Mouse (Mus musculus): Measurements from ENCODE around the gene Senp5. TPM values are rescaled to one million over a fixed set of nuclear protein-coding genes. Genes with fewer than 3 reads are reported as not detected.

The Senp5 gene
- 6.2 and 6.3 TPM in 2 replicates for polyA plus RNA-seq (2015; fragmentation: Nextera tagmentation; extraction: Ambion mirVana)

GRCm38 (mm10) chr16:32002509-32003477 lies at the start of gene Senp5:
TSS of gene Senp5 (minus strand) at chr16:32003287.

GRCm38 (mm10) chr16:31948345-31948774 lies 54.7 kb downstream of the Senp5 start, which contains the start of the genes 0610012G03Rik and Ncbp2:
TSS of gene 0610012G03Rik (minus strand) at chr16:31948494.
TSS of gene Ncbp2 (plus strand) at chr16:31948513.

GRCm38 (mm10) chr16:31933751-31934549 lies 69.1 kb downstream of the Senp5 start, which contains the start of gene Pigz:
TSS of gene Pigz (plus strand) at chr16:31933851.

Small RNA genes within 50 kb of the gene (microRNA-seq; reads per million reads assigned to microRNA genes)
- gene Gm26269, result 0 reads per million in 2 experiments

Other genes starting within 250 kb of the Senp5 start
- 0.17 and 0.29 TPM in 2 replicates for gene Meltf, start 124.5 kb downstream of the Senp5 start, polyA plus RNA-seq (2015; fragmentation: Nextera tagmentation; extraction: Ambion mirVana)
- gene Pigz, start 69.4 kb downstream of the Senp5 start, polyA plus RNA-seq (2015; fragmentation: Nextera tagmentation; extraction: Ambion mirVana), result 2.5 and 2.6 TPM in 2 replicates
- 110 and 119 TPM in 2 replicates for gene 0610012G03Rik, start 54.8 kb downstream of the Senp5 start, polyA plus RNA-seq (2015; fragmentation: Nextera tagmentation; extraction: Ambion mirVana)
- gene Ncbp2, start 54.8 kb downstream of the Senp5 start, polyA plus RNA-seq (2015; fragmentation: Nextera tagmentation; extraction: Ambion mirVana), result 34.7 and 43.7 TPM in 2 replicates
- gene Pak2, start 76.1 kb upstream of the Senp5 start, polyA plus RNA-seq (2015; fragmentation: Nextera tagmentation; extraction: Ambion mirVana), result 15.9 and 16.9 TPM in 2 replicates
- 37.9 and 38.3 TPM in 2 replicates for gene Pigx, start 96.5 kb upstream of the Senp5 start, polyA plus RNA-seq (2015; fragmentation: Nextera tagmentation; extraction: Ambion mirVana)
- 9.8 and 11.2 TPM in 2 replicates for gene Cep19, start 96.5 kb upstream of the Senp5 start, polyA plus RNA-seq (2015; fragmentation: Nextera tagmentation; extraction: Ambion mirVana)
- gene Nrros, start 162.3 kb upstream of the Senp5 start, polyA plus RNA-seq (2015; fragmentation: Nextera tagmentation; extraction: Ambion mirVana), result 13.0 and 20.7 TPM in 2 replicates
- gene Bex6, start 176.5 kb upstream of the Senp5 start, polyA plus RNA-seq (2015; fragmentation: Nextera tagmentation; extraction: Ambion mirVana), result not detected in 2 replicates
- 4.6 and 5.6 TPM in 2 replicates for gene Fbxo45, start 243.9 kb upstream of the Senp5 start, polyA plus RNA-seq (2015; fragmentation: Nextera tagmentation; extraction: Ambion mirVana)
- 11.3 and 13.7 TPM in 2 replicates for gene Wdr53, start 243.9 kb upstream of the Senp5 start, polyA plus RNA-seq (2015; fragmentation: Nextera tagmentation; extraction: Ambion mirVana)